9 mouse cellular contexts compared by ENCODE assay signal in genomic region chr17:73709131-73710041, GRCm38 (mm10). TPM values are rescaled to one million over a fixed set of nuclear protein-coding genes. Genes with fewer than 3 reads are reported as not detected.
DNase-seq lines count a peak whose midpoint lies in the region; ATAC-seq and TF ChIP-seq lines count a peak whose summit lies in the region.
"Had no signal": no experiment of that assay in that cellular context is flagged by ENCODE, and none has a peak within 500 bp of the region (broad histone marks: within the 10 kb centered on the region; RNA-seq: fewer than 3 reads in every experiment).

No protein-coding gene starts in this region.

- peak overlapping the region; percentile 43 for H3K9ac ChIP-seq in ES-Bruce4 (ENCODE audit: low read depth, poor library complexity, severe bottlenecking)
- H3K9ac ChIP-seq in embryonic facial prominence, embryonic 13.5 days = peak overlapping the region; percentile 72
- peak overlapping the region; percentile 61 for H3K9ac ChIP-seq in hindbrain, postnatal 0 days (replicated peaks; ENCODE audit: low read length)
- H3K9ac ChIP-seq in neural tube, embryonic 14.5 days (replicated peaks; ENCODE audit: low read depth, low read length) = peak overlapping the region; percentile 85

- intact Hi-C loops in left cerebral cortex, postnatal 25 days (cut with DNase I) = loop anchor here (1.0 to 5.0 kb wide), 2 partner anchors 407 to 892 kb away; no protein-coding TSS in a partner anchor

- peaks cover 3% of the 10 kb centered on the region; the same call in 1 of the 2 replicates for H3K27me3 ChIP-seq in ES-Bruce4 (ENCODE audit: control insufficient read depth, insufficient read depth, low read length, poor library complexity, severe bottlenecking)
- H3K27me3 ChIP-seq in embryonic facial prominence, embryonic 13.5 days = peaks cover 62% of the 10 kb centered on the region
- H3K27me3 ChIP-seq in hindbrain, postnatal 0 days (ENCODE audit: insufficient read depth, low read length) = 0 out of 2 replicates have a peak, but pooled peaks cover 4% of the 10 kb centered on the region
- no peaks in the 10 kb centered on the region for H3K27me3 ChIP-seq in neural tube, embryonic 14.5 days (ENCODE audit: control insufficient read depth, insufficient read depth, low read length)

- no peak overlapping the region for H3K27ac ChIP-seq in ES-Bruce4 (ENCODE audit: insufficient read depth, low read length)
- no peak overlapping the region for H3K27ac ChIP-seq in embryonic facial prominence, embryonic 13.5 days
- peak overlapping the region; percentile 56; the same call in 1 of the 2 replicates for H3K27ac ChIP-seq in hindbrain, postnatal 0 days
- H3K27ac ChIP-seq in neural tube, embryonic 14.5 days (ENCODE audit: low read depth, low read length) = peak overlapping the region; percentile 82

- H3K4me3 ChIP-seq in ES-Bruce4 (ENCODE audit: low read depth, low read length) = peak overlapping the region; percentile 70
- peak overlapping the region; percentile 58 for H3K4me3 ChIP-seq in embryonic facial prominence, embryonic 13.5 days
- H3K4me3 ChIP-seq in hindbrain, postnatal 0 days (ENCODE audit: low read length) = peak overlapping the region; percentile 66
- peak overlapping the region; percentile 69 for H3K4me3 ChIP-seq in neural tube, embryonic 14.5 days (ENCODE audit: low read depth, low read length)

- no peaks in the 10 kb centered on the region for H3K9me3 ChIP-seq in ES-Bruce4 (replicated peaks; ENCODE audit: control insufficient read depth, insufficient read depth, low read length, poor library complexity, severe bottlenecking)
- H3K9me3 ChIP-seq in embryonic facial prominence, embryonic 13.5 days = no peaks in the 10 kb centered on the region
- no peaks in the 10 kb centered on the region for H3K9me3 ChIP-seq in hindbrain, postnatal 0 days (ENCODE audit: low read length)
- no peaks in the 10 kb centered on the region for H3K9me3 ChIP-seq in neural tube, embryonic 14.5 days (ENCODE audit: control insufficient read depth, low read length)

- 3% methylated on average over 43 of the region's 43 CpGs for WGBS in embryonic facial prominence, embryonic 13.5 days
- WGBS in hindbrain, postnatal 0 days = 1% methylated on average over 43 of the region's 43 CpGs
- under 1% methylated on average over 43 of the region's 43 CpGs for WGBS in neural tube, embryonic 14.5 days

- peak overlapping the region; percentile 93 for H3K4me2 ChIP-seq in embryonic facial prominence, embryonic 13.5 days
- peak overlapping the region; percentile 91 for H3K4me2 ChIP-seq in hindbrain, postnatal 0 days (ENCODE audit: low read depth, low read length)
- H3K4me2 ChIP-seq in neural tube, embryonic 14.5 days (ENCODE audit: low read depth, low read length) = peak overlapping the region; percentile 80

- no peaks in the 10 kb centered on the region for H3K4me1 ChIP-seq in ES-Bruce4 (ENCODE audit: control insufficient read depth, insufficient read depth, low read length)
- peaks cover 22% of the 10 kb centered on the region for H3K4me1 ChIP-seq in embryonic facial prominence, embryonic 13.5 days
- 0 out of 2 replicates have a peak, but pooled peaks cover 5% of the 10 kb centered on the region for H3K4me1 ChIP-seq in hindbrain, postnatal 0 days (ENCODE audit: insufficient read depth, low read length)
- peaks cover 16% of the 10 kb centered on the region for H3K4me1 ChIP-seq in neural tube, embryonic 14.5 days (ENCODE audit: control insufficient read depth, insufficient read depth, low read length)

- H3K36me3 ChIP-seq in ES-Bruce4 (ENCODE audit: control insufficient read depth, insufficient read depth, low read length, poor library complexity, severe bottlenecking) = no peaks in the 10 kb centered on the region
- H3K36me3 ChIP-seq in embryonic facial prominence, embryonic 13.5 days = no peaks in the 10 kb centered on the region
- no peaks in the 10 kb centered on the region for H3K36me3 ChIP-seq in hindbrain, postnatal 0 days (ENCODE audit: insufficient read depth, low read length)
- no peaks in the 10 kb centered on the region for H3K36me3 ChIP-seq in neural tube, embryonic 14.5 days (ENCODE audit: control insufficient read depth, insufficient read depth, low read length)

- ATAC-seq in embryonic facial prominence, embryonic 13.5 days (ENCODE audit: insufficient number of reproducible peaks, insufficient read depth, low FRiP score, low TSS enrichment, low read depth) = no peak; the same call in 1 of the 2 replicates
- peak; percentile 33 for ATAC-seq in hindbrain, postnatal 0 days
- peak; percentile 22 for ATAC-seq in neural tube, embryonic 14.5 days (ENCODE audit: low read depth)
- ATAC-seq in activated CD4-positive, CD25-positive, alpha-beta regulatory T cell, adult 4 months = no peak

- DNase-seq in cerebellum, adult 11 months = peak; percentile 6
- no peak for DNase-seq in cerebellum, adult 11-12 months
- peak; percentile 56 for DNase-seq in hindbrain, postnatal 0 days (ENCODE audit: low spot score)
- peak; percentile 39 to 46 for DNase-seq in left cerebral cortex, postnatal 25 days (ENCODE audit: low spot score in 2 of 2)

- no peak for TF ChIP-seq CTCF in ES-Bruce4 (IDR thresholded peaks at IDR 0.05; ENCODE audit: low read depth, low read length)
- TF ChIP-seq CTCF in hindbrain, postnatal 0 days (IDR thresholded peaks at IDR 0.05; ENCODE audit: low read depth) = no peak

- TF ChIP-seq EP300 in ES-Bruce4 (IDR thresholded peaks at IDR 0.05; ENCODE audit: insufficient read depth, low read depth, low read length) = no peak

- TF ChIP-seq POLR2A in ES-Bruce4 (IDR thresholded peaks at IDR 0.05; ENCODE audit: insufficient read depth, low read length) = no peak

RNA-seq across cellular contexts. Expression of gene Galnt14, which starts 0.9 kb away (rescaled TPM):
- 2.5 and 3.0 TPM in 2 replicates for polyA plus RNA-seq in ES-Bruce4 (2011; ENCODE audit: insufficient read depth, insufficient read length, low read depth, missing spikeins)
- polyA plus RNA-seq in embryonic facial prominence, embryonic 13.5 days (2015; fragmentation: Nextera tagmentation; extraction: Ambion mirVana) = 3.9 and 5.3 TPM in 2 replicates
- total RNA-seq in hindbrain, postnatal 0 days (2014; rRNA removed) = 17.3 and 23.2 TPM in 2 replicates
- 15.5 and 17.1 TPM in 2 replicates for polyA plus RNA-seq in hindbrain, postnatal 0 days (2015; fragmentation: Nextera tagmentation; extraction: Ambion mirVana)
- 10 to 100 TPM; 17.6 to 20.9 TPM for total RNA-seq in left cerebral cortex, postnatal 25 days (2021)
- polyA plus RNA-seq in neural tube, embryonic 14.5 days (2014; fragmentation: Nextera tagmentation; extraction: Ambion mirVana) = 28.9 and 34.9 TPM in 2 replicates
- polyA plus RNA-seq in activated CD4-positive, CD25-positive, alpha-beta regulatory T cell, adult 4 months (2017; shearing (Covaris generic)) = under 1 TPM; 0.48 to 0.79 TPM
- polyA plus RNA-seq: C2C12 had no signal

Comparison
In these comparisons a context has a peak if more than half of its experiments do, and no peak if none do; other contexts are left out.
1. H3K27ac ChIP-seq: peak in hindbrain, postnatal 0 days (single experiment) and neural tube, embryonic 14.5 days (single experiment); none in ES-Bruce4 (single experiment) and embryonic facial prominence, embryonic 13.5 days (single experiment).
2. ATAC-seq: peak in hindbrain, postnatal 0 days (single experiment) and neural tube, embryonic 14.5 days (single experiment); none in embryonic facial prominence, embryonic 13.5 days (single experiment) and activated CD4-positive, CD25-positive, alpha-beta regulatory T cell, adult 4 months (single experiment).
3. Peak in every context shown above with its lines, with median percentiles within 50 percentile points of each other: H3K4me3 ChIP-seq, H3K9ac ChIP-seq and H3K4me2 ChIP-seq.